Comparison of ENCODE assay signal across 12 mouse cellular contexts in the genomic region with DNA sequence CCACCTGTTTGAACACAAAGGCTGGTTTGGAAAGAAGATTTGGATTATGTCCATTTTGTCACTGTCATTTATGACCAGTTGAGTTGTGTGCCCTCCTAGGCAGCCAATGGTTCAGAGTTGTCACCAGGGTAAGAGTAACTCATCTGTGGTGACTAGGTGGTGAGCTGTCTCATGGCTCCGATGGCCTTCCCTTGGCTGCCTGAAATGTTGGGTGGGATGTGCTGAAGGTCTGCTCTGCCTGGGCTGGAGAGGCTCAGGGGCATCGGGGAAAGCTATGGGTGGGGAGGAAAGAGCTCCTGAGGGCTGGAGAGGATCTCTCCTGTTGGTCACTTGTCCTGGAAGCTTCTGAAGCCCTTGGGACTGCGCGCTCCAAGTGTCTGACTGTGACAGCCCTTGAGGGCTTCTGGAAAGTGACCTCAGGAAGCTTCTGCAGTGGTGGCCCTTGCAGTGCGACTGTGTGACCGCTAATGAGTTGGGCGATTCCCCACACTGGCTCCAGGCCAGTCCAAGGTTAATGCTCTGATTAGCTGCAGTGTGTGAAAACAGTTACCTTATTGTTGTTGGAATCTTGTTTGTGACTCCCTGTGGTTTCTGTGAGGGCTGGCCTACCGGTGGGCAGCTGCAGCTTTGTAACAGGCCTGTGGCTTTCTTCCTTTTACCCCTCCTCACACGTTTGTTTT. TPM values are rescaled to one million over a fixed set of nuclear protein-coding genes. Genes with fewer than 3 reads are reported as not detected.
DNase-seq lines count a peak whose midpoint lies in the region; ATAC-seq lines count a peak whose summit lies in the region.
"Had no signal": no experiment of that assay in that cellular context is flagged by ENCODE, and none has a peak within 500 bp of the region (broad histone marks: within the 10 kb centered on the region; RNA-seq: fewer than 3 reads in every experiment).

No protein-coding gene starts in this region.

- no peaks in the 10 kb centered on the region for H3K27me3 ChIP-seq in neural tube, embryonic 15.5 days (replicated peaks)
- H3K27me3 ChIP-seq: liver, embryonic 15.5 days had no signal

- H3K4me3 ChIP-seq in neural tube, embryonic 15.5 days (replicated peaks) = no peak overlapping the region
- H3K4me3 ChIP-seq: erythroblast, embryonic 14.5 days; hindbrain, embryonic 10.5 days; liver, embryonic 15.5 days had no signal

- 46% methylated on average over 9 of the region's 9 CpGs for WGBS in neural tube, embryonic 15.5 days

- peaks cover 9% of the 10 kb centered on the region for H3K36me3 ChIP-seq in neural tube, embryonic 15.5 days
- H3K36me3 ChIP-seq: liver, embryonic 15.5 days had no signal

- no peak overlapping the region for H3K27ac ChIP-seq in neural tube, embryonic 15.5 days (replicated peaks)
- H3K27ac ChIP-seq: hindbrain, embryonic 10.5 days; liver, embryonic 15.5 days had no signal

- H3K4me1 ChIP-seq in neural tube, embryonic 15.5 days = no peaks in the 10 kb centered on the region

- H3K9ac ChIP-seq in neural tube, embryonic 15.5 days (replicated peaks) = no peak overlapping the region
- H3K9ac ChIP-seq: liver, embryonic 15.5 days had no signal

- intact Hi-C loops in gastrocnemius, postnatal 14 days (cut with DNase I; ENCODE audit: low total_unique reads) = no loop called here
- intact Hi-C loops in heart, postnatal 14 days (cut with DNase I) = no loop called here

- DNase-seq in gastrocnemius, postnatal 10 days = peak; percentile 10
- no peak for DNase-seq in gastrocnemius, postnatal 14 days
- DNase-seq in retina, postnatal 1 day = peak; percentile 81
- DNase-seq in retina, embryonic 14.5 days (ENCODE audit: low spot score) = no peak
- peak; percentile 41 to 59 for DNase-seq in heart, postnatal 14 days
- no peak for DNase-seq in adipocyte (ENCODE audit: low spot score)
- DNase-seq: lung, postnatal 4 days had no signal

- ATAC-seq in neural tube, embryonic 15.5 days (ENCODE audit: low FRiP score) = no peak
- ATAC-seq: intestine, postnatal 0 days had no signal

- no peaks in the 10 kb centered on the region for H3K9me3 ChIP-seq in neural tube, embryonic 15.5 days (replicated peaks)
- H3K9me3 ChIP-seq: hindbrain, embryonic 10.5 days; liver, embryonic 15.5 days had no signal

- no peak overlapping the region for H3K4me2 ChIP-seq in neural tube, embryonic 15.5 days
- H3K4me2 ChIP-seq: liver, embryonic 15.5 days had no signal

RNA-seq across cellular contexts. Expression of a gene that starts 12.2 kb away (rescaled TPM):
- 10 to 100 TPM; 18.3 to 21.1 TPM for total RNA-seq in gastrocnemius, postnatal 10 days (2021)
- 10 to 100 TPM; 12.7 to 14.4 TPM for total RNA-seq in gastrocnemius, postnatal 14 days (2021)
- 10 to 100 TPM; 15.2 to 15.5 TPM for total RNA-seq in heart, postnatal 14 days (2021)
- 63.4 and 67.6 TPM in 2 replicates for polyA plus RNA-seq in neural tube, embryonic 15.5 days (2015; fragmentation: Nextera tagmentation; extraction: Ambion mirVana)

Comparison
In these comparisons a context has a peak if more than half of its experiments do, and no peak if none do; other contexts are left out.
1. DNase-seq: peak in gastrocnemius, postnatal 10 days (single experiment), retina, postnatal 1 day (single experiment) and heart, postnatal 14 days (2 of 2); none in gastrocnemius, postnatal 14 days (single experiment), retina, embryonic 14.5 days (single experiment) and adipocyte (single experiment).